Mouse (Mus musculus) brain, embryonic 14.5 days (tissue): Measurements from ENCODE around the gene Hdc. TPM values are rescaled to one million over a fixed set of nuclear protein-coding genes. Genes with fewer than 3 reads are reported as not detected.

Source experiments
- DNase-seq: peaks from one replicate; pipeline ENCODE4 v3.0.0-alpha.2; 2011; ENCODE audit warnings: low read depth
- CTCF ChIP-seq: fragments of 200-500 bp; IDR thresholded peaks from 2 replicates; pipeline ENCODE4 v1.5.1; 2012; ENCODE audit warnings: inconsistent platforms, mild to moderate bottlenecking, moderate library complexity, borderline replicate concordance; ENCODE audit not compliant: insufficient read depth, insufficient read length; ENCODE audit errors: extremely low read depth
- POLR2A ChIP-seq: fragments of 200-500 bp; IDR thresholded peaks from 2 replicates; pipeline ENCODE4 v1.6.1; 2012; ENCODE audit warnings: mild to moderate bottlenecking, inconsistent platforms, borderline replicate concordance; ENCODE audit not compliant: poor library complexity, insufficient read depth, insufficient read length, severe bottlenecking; ENCODE audit errors: extremely low read depth
- polyA plus RNA-seq: library from polyadenylated mRNA; depleted of rRNA; stranded (reverse); fragments of >200 nt; gene quantifications from 2 replicates; pipeline ENCODE4 v1.2.3, GENCODE M21; 2012; rRNA removed

The Hdc gene
- polyA plus RNA-seq = 2.0 and 2.2 TPM in 2 replicates

- no peak for DNase-seq
- TF ChIP-seq POLR2A (no peak), CTCF (no peak)
Measured at GRCm38 (mm10) chr2:126619249-126619704, at the start of gene Hdc. Hdc (minus strand) TSS chr2:126619299.

GRCm38 (mm10) chr2:126668621-126669252 lies 49.6 kb upstream of the Hdc start:
- no peak for DNase-seq
- TF ChIP-seq POLR2A (no peak), CTCF (no peak)

GRCm38 (mm10) chr2:126665984-126666383 lies 46.9 kb upstream of the Hdc start:
- no peak for DNase-seq
- TF ChIP-seq POLR2A (no peak), CTCF (no peak)

- DNase-seq = peak; percentile 80
- TF ChIP-seq POLR2A (no peak), CTCF (peak; percentile 36; the same call in 1 of the 2 replicates)
Measured at GRCm38 (mm10) chr2:126663481-126663880, 44.4 kb upstream of the Hdc start.

DNA sequence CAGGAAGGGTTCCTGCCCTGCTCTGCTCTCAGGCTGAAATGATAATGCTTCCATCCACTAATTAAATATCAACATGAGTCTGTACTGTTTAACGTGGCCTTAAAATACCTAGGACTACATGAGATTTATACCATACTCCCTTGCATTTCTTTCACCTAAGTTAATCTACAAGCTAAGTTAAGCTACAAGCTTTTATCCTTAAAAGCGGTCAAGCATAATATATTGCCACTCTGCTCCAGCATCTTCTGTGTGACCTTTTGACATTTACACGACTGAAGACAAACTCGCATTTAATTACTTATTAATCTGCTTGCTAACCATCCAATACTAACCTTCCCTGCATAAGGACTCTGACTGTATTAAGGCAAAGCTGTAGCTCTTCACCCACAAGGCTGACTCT lies 33.8 kb upstream of the Hdc start:
- TF ChIP-seq CTCF = no peak
- TF ChIP-seq POLR2A = no peak

GRCm38 (mm10) chr2:126647762-126648161 lies 28.7 kb upstream of the Hdc start:
- TF ChIP-seq POLR2A = no peak
- no peak for DNase-seq

More for the DNA sequence above, 33.8 kb upstream of the Hdc start:
- DNase-seq = no peak

DNA sequence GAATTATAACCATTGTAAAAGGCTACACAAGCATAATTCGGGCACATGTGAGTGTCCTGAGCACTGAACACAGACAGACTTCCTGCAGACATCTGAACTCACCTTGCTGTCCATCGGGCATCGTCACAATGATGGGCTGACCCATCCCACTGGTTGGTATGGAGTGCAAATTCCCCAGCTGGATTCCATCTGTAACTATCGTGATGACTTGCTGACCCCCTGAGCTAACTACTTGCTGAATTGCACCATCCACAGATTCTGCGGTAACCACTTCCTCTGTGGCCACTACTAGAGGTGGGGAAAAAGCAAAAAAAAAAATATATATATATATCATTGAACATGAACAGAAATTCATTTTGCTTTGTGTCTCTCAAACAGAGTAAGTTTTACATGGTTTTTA lies 27.4 kb upstream of the Hdc start:
- DNase-seq = no peak
- TF ChIP-seq CTCF (no peak), POLR2A (no peak)

GRCm38 (mm10) chr2:126644768-126645167 lies 25.7 kb upstream of the Hdc start:
- DNase-seq = no peak
- TF ChIP-seq POLR2A (no peak), CTCF (no peak)

- TF ChIP-seq CTCF (no peak), POLR2A (no peak)
Measured at GRCm38 (mm10) chr2:126640298-126640697, 21.2 kb upstream of the Hdc start.

DNA sequence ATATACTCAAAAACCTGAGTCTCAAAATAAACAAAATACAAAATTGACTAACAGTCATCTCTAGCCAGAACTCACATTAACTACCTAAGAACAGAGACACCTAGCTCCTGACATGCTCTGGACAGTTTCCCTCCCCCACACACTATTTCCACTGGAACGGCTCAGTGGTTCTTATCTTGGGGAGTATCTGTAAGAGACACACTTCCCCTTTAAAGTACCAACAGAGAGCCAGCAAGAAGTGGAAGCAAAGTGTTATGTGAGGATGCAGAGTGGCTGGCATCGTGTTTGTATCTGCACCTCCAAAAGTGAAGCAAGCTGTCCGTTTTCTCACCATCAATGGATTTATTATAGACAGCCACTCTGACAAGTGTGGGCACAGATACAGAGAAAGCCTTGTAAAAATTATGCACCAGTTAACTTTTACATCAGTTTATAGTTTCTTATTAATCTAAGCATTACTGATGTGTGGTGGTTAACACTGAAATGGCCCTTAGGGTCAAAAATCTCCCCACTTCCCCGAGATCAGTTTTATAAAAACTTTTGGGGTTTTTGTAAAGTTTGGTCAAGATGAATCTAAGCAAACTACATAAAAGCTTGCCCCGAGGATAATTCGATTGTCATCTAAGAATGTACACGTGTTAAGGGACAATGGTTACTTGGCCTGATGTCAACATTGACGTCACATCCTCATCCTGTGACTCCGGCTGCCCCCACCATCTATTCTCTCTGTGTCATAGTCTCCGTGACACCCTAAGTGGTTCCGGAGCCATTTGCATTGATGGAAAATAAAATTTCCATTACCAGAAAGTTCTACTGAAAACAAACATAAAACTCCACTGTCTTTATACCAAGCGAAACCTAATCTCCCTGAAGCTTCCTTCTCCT lies 17.1 kb upstream of the Hdc start:
- TF ChIP-seq POLR2A = no peak
- TF ChIP-seq CTCF = no peak
- DNase-seq = no peak

More at GRCm38 (mm10) chr2:126640298-126640697, 21.2 kb upstream of the Hdc start:
- DNase-seq = no peak

- no peak for TF ChIP-seq CTCF
- no peak for TF ChIP-seq POLR2A
Measured at GRCm38 (mm10) chr2:126633165-126633564, 14.1 kb upstream of the Hdc start.

More at GRCm38 (mm10) chr2:126633165-126633564, 14.1 kb upstream of the Hdc start:
- no peak for DNase-seq
